Comparison of ENCODE assay signal across 8 mouse cellular contexts in genomic region chr2:132006561-132007474, GRCm38 (mm10). TPM values are rescaled to one million over a fixed set of nuclear protein-coding genes. Genes with fewer than 3 reads are reported as not detected.
DNase-seq lines count a peak whose midpoint lies in the region; ATAC-seq and TF ChIP-seq lines count a peak whose summit lies in the region.

No protein-coding gene starts in this region.

- WGBS in limb, embryonic 12.5 days: 75% methylated on average over 18 of the region's 18 CpGs
- 85% methylated on average over 18 of the region's 18 CpGs for WGBS in hindbrain, embryonic 14.5 days

- no peaks in the 10 kb centered on the region for H3K27me3 ChIP-seq in limb, embryonic 12.5 days
- H3K27me3 ChIP-seq in hindbrain, embryonic 14.5 days (ENCODE audit: control insufficient read depth, insufficient read depth, low read length): no peaks in the 10 kb centered on the region

- H3K4me2 ChIP-seq in limb, embryonic 12.5 days: no peak overlapping the region
- no peak overlapping the region for H3K4me2 ChIP-seq in hindbrain, embryonic 14.5 days (replicated peaks)

- H3K9ac ChIP-seq in limb, embryonic 12.5 days (replicated peaks): no peak overlapping the region
- H3K9ac ChIP-seq in hindbrain, embryonic 14.5 days: no peak overlapping the region

- no peak for ATAC-seq in limb, embryonic 12.5 days (ENCODE audit: insufficient number of reproducible peaks, insufficient read depth, low FRiP score, low TSS enrichment, low read depth)
- no peak for ATAC-seq in hindbrain, embryonic 14.5 days (ENCODE audit: low FRiP score)

- peak overlapping the region; percentile 44; the same call in 1 of the 2 replicates for H3K27ac ChIP-seq in left cerebral cortex, adult 2 months
- peak overlapping the region; percentile 47 for H3K27ac ChIP-seq in limb, embryonic 12.5 days
- no peak overlapping the region for H3K27ac ChIP-seq in hindbrain, embryonic 14.5 days

- no peak for TF ChIP-seq CTCF in left cerebral cortex, adult 2 months (IDR thresholded peaks at IDR 0.05)

- H3K36me3 ChIP-seq in limb, embryonic 12.5 days: no peaks in the 10 kb centered on the region
- H3K36me3 ChIP-seq in hindbrain, embryonic 14.5 days (replicated peaks; ENCODE audit: control insufficient read depth, insufficient read depth): peaks cover 94% of the 10 kb centered on the region

- peaks cover 50% of the 10 kb centered on the region for H3K4me1 ChIP-seq in limb, embryonic 12.5 days (replicated peaks)
- no peaks in the 10 kb centered on the region for H3K4me1 ChIP-seq in hindbrain, embryonic 14.5 days (replicated peaks; ENCODE audit: control insufficient read depth, insufficient read depth, low read length)

- no peaks in the 10 kb centered on the region for H3K9me3 ChIP-seq in limb, embryonic 12.5 days
- H3K9me3 ChIP-seq in hindbrain, embryonic 14.5 days (ENCODE audit: control insufficient read depth, low read length): no peaks in the 10 kb centered on the region

- DNase-seq in left cerebral cortex, adult 2 months (ENCODE audit: extremely low spot score in 1 of 2, low spot score in 2 of 2): peak in 1 of 2 experiments; percentile 42
- DNase-seq in left cerebral cortex, adult 11 months (ENCODE audit: low spot score): no peak
- peak; percentile 18 for DNase-seq in adrenal gland, postnatal 25 days
- peak; percentile 85 to 88 for DNase-seq in heart, adult 9 months (ENCODE audit: low spot score in 2 of 2)
- peak; percentile 60 for DNase-seq in right cerebral cortex, postnatal 14 days
- DNase-seq in embryo, embryonic 10.5 days (ENCODE audit: low spot score): no peak
- DNase-seq in hindbrain, embryonic 14.5 days (ENCODE audit: low spot score): no peak

- intact Hi-C loops in left cerebral cortex, adult 2 months (cut with DNase I): no loop called here

- no peak overlapping the region for H3K4me3 ChIP-seq in left cerebral cortex, adult 2 months
- no peak overlapping the region for H3K4me3 ChIP-seq in limb, embryonic 12.5 days (replicated peaks)
- H3K4me3 ChIP-seq in hindbrain, embryonic 14.5 days (replicated peaks; ENCODE audit: low read length): no peak overlapping the region

RNA-seq across cellular contexts. Expression of gene Rassf2, which starts 23.2 kb away (rescaled TPM):
- total RNA-seq in left cerebral cortex, adult 2 months (2021): 10 to 100 TPM; 39.2 to 41.2 TPM
- total RNA-seq in adrenal gland, postnatal 25 days (2021): 4.8 and 5.6 TPM in 2 replicates
- 5.3 and 7.8 TPM in 2 replicates for polyA plus RNA-seq in limb, embryonic 12.5 days (2016; fragmentation: Nextera tagmentation; extraction: Ambion mirVana)
- polyA plus RNA-seq in hindbrain, embryonic 14.5 days (2014; fragmentation: Nextera tagmentation; extraction: Ambion mirVana): 28.2 and 29.0 TPM in 2 replicates

RNA-seq across cellular contexts. Expression of gene Prnd, which starts 56.2 kb away (rescaled TPM):
- under 1 TPM in 1 of 2 experiments, not detected in 1; 0.14 TPM for total RNA-seq in left cerebral cortex, adult 2 months (2021)
- total RNA-seq in adrenal gland, postnatal 25 days (2021): not detected in 2 replicates
- polyA plus RNA-seq in limb, embryonic 12.5 days (2016; fragmentation: Nextera tagmentation; extraction: Ambion mirVana): 20.3 and 21.6 TPM in 2 replicates
- polyA plus RNA-seq in hindbrain, embryonic 14.5 days (2014; fragmentation: Nextera tagmentation; extraction: Ambion mirVana): 11.8 and 15.0 TPM in 2 replicates

Comparison
In these comparisons a context has a peak if more than half of its experiments do, and no peak if none do; other contexts are left out.
1. DNase-seq: peak in adrenal gland, postnatal 25 days (single experiment), heart, adult 9 months (2 of 2) and right cerebral cortex, postnatal 14 days (single experiment); none in left cerebral cortex, adult 11 months (single experiment), embryo, embryonic 10.5 days (single experiment) and hindbrain, embryonic 14.5 days (single experiment).